Mouse (Mus musculus) CH12.LX (cell line): ENCODE measurements around the gene Fgg. TPM values are rescaled to one million over a fixed set of nuclear protein-coding genes. Genes with fewer than 3 reads are reported as not detected.

Experiments
- DNase-seq: peaks from one replicate; pipeline ENCODE4 v3.0.0-alpha.2; 2013; ENCODE audit errors: extremely low read depth
- H3K27ac ChIP-seq: 2 replicates; pipeline ENCODE4 v1.5.1; 2012; ENCODE audit warnings: low read depth, mild to moderate bottlenecking, control low read depth, moderate library complexity; ENCODE audit not compliant: insufficient read depth
- H3K27me3 ChIP-seq: replicated peaks from 2 replicates; pipeline ENCODE3; 2012; ENCODE audit warnings: inconsistent platforms
- H3K36me3 ChIP-seq, 2 experiments: replicated peaks in 1 of 2; 2 replicates each; pipeline versions ENCODE3 to v1.6.1; 2012; ENCODE audit warnings: inconsistent platforms in 1 of 2, low read length in 1 of 2, mild to moderate bottlenecking in 1 of 2, mixed read lengths in 1 of 2, moderate library complexity in 1 of 2; ENCODE audit not compliant: control insufficient read depth in 1 of 2, insufficient read depth in 1 of 2
- H3K4me1 ChIP-seq, 2 experiments: 2 replicates each; pipeline ENCODE4 v1.6.1; 2012; ENCODE audit warnings: inconsistent platforms in 1 of 2, moderate library complexity in 1 of 2; ENCODE audit not compliant: insufficient read depth in 2 of 2, control insufficient read depth in 1 of 2
- H3K4me2 ChIP-seq: 2 replicates; pipeline ENCODE4 v1.6.1; 2012; ENCODE audit warnings: low read depth, mild to moderate bottlenecking, control low read depth; ENCODE audit not compliant: poor library complexity, insufficient read depth, severe bottlenecking
- H3K4me3 ChIP-seq, 3 experiments: fragments of 150-350 bp in 1 of 3; sonication (generic) in 1 of 3; replicated peaks in 1 of 3; 2 replicates each; pipeline versions ENCODE3 to v1.5.1; 2011 to 2012; ENCODE audit warnings: low read depth in 2 of 3, low read length in 2 of 3, mild to moderate bottlenecking in 2 of 3, moderate library complexity in 2 of 3, control low read depth in 1 of 3, improper control_type of control experiment in 1 of 3, inconsistent platforms in 1 of 3, mixed read lengths in 1 of 3; ENCODE audit not compliant: poor library complexity in 1 of 3
- H3K79me2 ChIP-seq: replicated peaks from 2 replicates; pipeline ENCODE4 v1.6.1; 2012; ENCODE audit warnings: mild to moderate bottlenecking, moderate library complexity; ENCODE audit not compliant: control insufficient read depth, poor library complexity, insufficient read depth, severe bottlenecking; ENCODE audit errors: extremely low read depth
- H3K9ac ChIP-seq: 2 replicates; pipeline ENCODE4 v1.6.1; 2012; ENCODE audit warnings: low read depth, mild to moderate bottlenecking, control low read depth, moderate library complexity; ENCODE audit not compliant: insufficient read depth
- H3K9me3 ChIP-seq: replicated peaks from 2 replicates; pipeline ENCODE3; 2012; ENCODE audit warnings: low read length, inconsistent platforms, mixed read lengths
- BHLHE40 ChIP-seq: IDR thresholded peaks from 2 replicates; pipeline ENCODE4 v1.6.1; 2011; ENCODE audit warnings: mild to moderate bottlenecking, low read depth, low read length, improper control_type of control experiment
- CHD1 ChIP-seq: IDR thresholded peaks from 2 replicates; pipeline ENCODE4 v1.6.1; 2012; ENCODE audit warnings: low read depth, low read length, improper control_type of control experiment, inconsistent platforms
- ELF1 ChIP-seq: IDR thresholded peaks from 2 replicates; pipeline ENCODE4 v1.6.1; 2014; ENCODE audit warnings: low read depth, mild to moderate bottlenecking, inconsistent platforms, low read length, improper control_type of control experiment
- EP300 ChIP-seq: IDR thresholded peaks from 2 replicates; pipeline ENCODE4 v1.6.1; 2011; ENCODE audit warnings: low read length, improper control_type of control experiment
- ETS1 ChIP-seq: conservative IDR thresholded peaks from 2 replicates; pipeline ENCODE4 v1.6.1; 2012; ENCODE audit warnings: low read depth, mild to moderate bottlenecking, inconsistent platforms, low read length, improper control_type of control experiment, moderate library complexity
- HCFC1 ChIP-seq: IDR thresholded peaks from 2 replicates; pipeline ENCODE4 v1.6.1; 2012; ENCODE audit warnings: low read depth, mild to moderate bottlenecking, inconsistent platforms, low read length, improper control_type of control experiment
- JUN ChIP-seq: IDR thresholded peaks from 2 replicates; pipeline ENCODE4 v1.6.1; 2011; ENCODE audit warnings: low read depth, mild to moderate bottlenecking, low read length, improper control_type of control experiment, moderate library complexity; ENCODE audit not compliant: insufficient read depth
- MAX ChIP-seq: IDR thresholded peaks from 2 replicates; pipeline ENCODE4 v1.6.1; 2011; ENCODE audit warnings: low read length, improper control_type of control experiment
- MEF2A ChIP-seq: IDR thresholded peaks from 2 replicates; pipeline ENCODE4 v1.6.1; 2014; ENCODE audit warnings: low read depth, mild to moderate bottlenecking, inconsistent platforms, low read length, improper control_type of control experiment, borderline replicate concordance
- MYC ChIP-seq: IDR thresholded peaks from 2 replicates; pipeline ENCODE4 v1.6.1; 2011; ENCODE audit warnings: low read depth, mild to moderate bottlenecking, improper control_type of control experiment, low read length
- PAX5 ChIP-seq: IDR thresholded peaks from 2 replicates; pipeline ENCODE4 v1.6.1; 2012; ENCODE audit warnings: low read length, inconsistent platforms, mixed read lengths
- POLR2AphosphoS2 ChIP-seq: IDR thresholded peaks from 2 replicates; pipeline ENCODE4 v1.6.1; 2011; ENCODE audit warnings: low read depth, low read length, improper control_type of control experiment
- UBTF ChIP-seq: IDR thresholded peaks from 2 replicates; pipeline ENCODE4 v1.6.1; 2012; ENCODE audit warnings: low read depth, mild to moderate bottlenecking, inconsistent platforms, low read length, improper control_type of control experiment, moderate library complexity
- USF1 ChIP-seq: IDR thresholded peaks from 2 replicates; pipeline ENCODE4 v1.6.1; 2014; ENCODE audit warnings: low read depth, mild to moderate bottlenecking, inconsistent platforms, low read length, improper control_type of control experiment
- USF2 ChIP-seq: conservative IDR thresholded peaks from 2 replicates; pipeline ENCODE4 v1.6.1; 2011; ENCODE audit warnings: low read depth, low read length, improper control_type of control experiment
- ZC3H11A ChIP-seq: IDR thresholded peaks from 2 replicates; pipeline ENCODE4 v1.6.1; 2012; ENCODE audit warnings: low read depth, mild to moderate bottlenecking, inconsistent platforms, low read length, improper control_type of control experiment
- dilution Hi-C: fragments of 300-500 bp; cut with MboI; formaldehyde crosslinking; loops from 2 replicates; pipeline ENCODE4 v1.14.3; 2020; ENCODE audit warnings: low sequenced_read_pairs; ENCODE audit not compliant: extremely low pct_unique_long_range_greater_than_20kb, extremely low pct_ligation_motif_present
- in situ Hi-C: fragments of 300-500 bp; cut with MboI; formaldehyde crosslinking; loops from 3 replicates; pipeline ENCODE4 v1.14.3; 2019; ENCODE audit warnings: low sequenced_read_pairs, low pct_ligation_motif_present, low pct_unique_long_range_greater_than_20kb, mixed read lengths
- polyA plus RNA-seq: library from polyadenylated mRNA; unstranded; fragments of >175 nt; gene quantifications from 2 replicates; pipeline ENCODE4 v1.2.1, GENCODE M21; 2012; ENCODE audit warnings: low read depth; ENCODE audit not compliant: insufficient read length
- total RNA-seq, 2 experiments: library from RNA; depleted of rRNA; stranded (reverse); fragments of 300-350 nt in 1 of 2; fragments of >200 nt in 1 of 2; gene quantifications; 2 replicates each; pipeline ENCODE4 v1.2.3; 2012 to 2014

The Fgg gene
- total and polyA plus RNA-seq, 3 experiments: not detected

GRCm38 (mm10) chr3:83030331-83030730 is 22.8 kb downstream of the Fgg start:
- H3K4me1 ChIP-seq: no peaks in the 10 kb centered on the region
- no peaks in the 10 kb centered on the region for H3K9me3 ChIP-seq
- TF ChIP-seq PAX5: no peak
- no peak for TF ChIP-seq ZC3H11A
- TF ChIP-seq ETS1: no peak
- TF ChIP-seq HCFC1: no peak
- TF ChIP-seq MYC: no peak
- TF ChIP-seq ELF1: no peak
- no peak for TF ChIP-seq MAX
- no peak for TF ChIP-seq MEF2A
- no peak for TF ChIP-seq USF1
- no peak for TF ChIP-seq POLR2AphosphoS2
- no peak for TF ChIP-seq UBTF
- TF ChIP-seq EP300: no peak
- TF ChIP-seq JUN: no peak
- TF ChIP-seq BHLHE40: no peak
- no peak overlapping the region for H3K4me3 ChIP-seq
- no peaks in the 10 kb centered on the region for H3K27me3 ChIP-seq
- H3K4me2 ChIP-seq: no peak overlapping the region
- no peaks in the 10 kb centered on the region for H3K79me2 ChIP-seq
- H3K9ac ChIP-seq: no peak overlapping the region
- in situ Hi-C loops: no loop called here
- H3K27ac ChIP-seq: no peak overlapping the region
- dilution Hi-C loops: no loop called here
- H3K36me3 ChIP-seq: no peaks in the 10 kb centered on the region
- DNase-seq: no peak

- no peak for TF ChIP-seq BHLHE40
- no peak for TF ChIP-seq USF2
- TF ChIP-seq ELF1: no peak
- no peak for TF ChIP-seq POLR2AphosphoS2
- TF ChIP-seq PAX5: no peak
- TF ChIP-seq CHD1: no peak
- H3K9me3 ChIP-seq: no peaks in the 10 kb centered on the region
- in situ Hi-C loops: no loop called here
These were observed 25.3 kb downstream of the Fgg start for GRCm38 (mm10) chr3:83032746-83033308.

More at GRCm38 (mm10) chr3:83032746-83033308, 25.3 kb downstream of the Fgg start:
- dilution Hi-C loops: no loop called here
- no peak for DNase-seq
- Histone ChIP-seq H3K79me2 (no peaks in the 10 kb centered on the region), H3K4me1 (no peaks in the 10 kb centered on the region), H3K27me3 (no peaks in the 10 kb centered on the region), H3K9ac (no peak overlapping the region), H3K4me3 (no peak overlapping the region), H3K4me2 (no peak overlapping the region), H3K36me3 (no peaks in the 10 kb centered on the region), H3K27ac (no peak overlapping the region)
